Mouse (Mus musculus) right cerebral cortex, adult 2 months (tissue): Measurements from ENCODE around the gene Mpp3.
A peak's percentile ranks its signal among the peaks of the same experiment; 100 is the strongest.

Source experiments
- DNase-seq, 2 experiments: peaks; one replicate each; pipeline ENCODE4 v3.0.0; 2021 to 2022; ENCODE audit warnings: low spot score in 2 of 2

The Mpp3 gene

DNA sequence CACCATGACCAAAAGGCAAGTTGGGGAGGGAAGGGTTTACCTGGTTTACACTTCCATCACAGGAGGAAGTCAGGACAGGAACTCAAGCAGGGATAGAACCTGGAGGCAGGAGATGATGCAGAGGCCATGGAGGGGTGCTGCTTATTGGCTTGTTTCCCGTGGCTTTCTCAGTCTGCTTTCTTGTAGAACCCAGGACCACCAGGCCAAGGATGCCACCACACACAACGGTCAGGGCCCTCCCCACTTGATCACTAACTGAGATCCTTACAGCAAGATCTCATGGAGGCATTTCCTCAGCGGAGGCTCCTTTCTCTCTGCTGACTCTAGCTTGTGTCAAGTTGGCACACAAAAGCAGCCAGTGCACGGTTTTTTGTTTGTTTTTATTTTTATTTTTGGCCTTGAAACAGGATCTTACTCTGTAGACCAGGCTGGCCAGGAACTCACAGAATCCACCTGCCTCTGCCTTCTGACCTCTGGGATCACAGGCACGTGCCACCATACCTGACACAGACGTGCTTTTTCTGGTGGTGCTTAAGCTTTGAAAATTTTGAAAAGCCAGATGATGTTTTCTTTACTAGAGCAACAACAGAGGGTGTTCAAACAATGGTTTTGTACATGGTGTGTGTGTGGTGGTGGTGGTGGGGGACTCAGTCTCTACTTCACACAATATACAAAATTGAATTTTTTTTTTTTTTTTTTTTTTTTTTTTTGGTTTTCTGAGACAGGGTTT is at the start of gene Mpp3:
Gene Mpp3, minus strand, starts transcription at position 375 of the 730 bp plus-strand sequence.
- DNase-seq = no peak

DNA sequence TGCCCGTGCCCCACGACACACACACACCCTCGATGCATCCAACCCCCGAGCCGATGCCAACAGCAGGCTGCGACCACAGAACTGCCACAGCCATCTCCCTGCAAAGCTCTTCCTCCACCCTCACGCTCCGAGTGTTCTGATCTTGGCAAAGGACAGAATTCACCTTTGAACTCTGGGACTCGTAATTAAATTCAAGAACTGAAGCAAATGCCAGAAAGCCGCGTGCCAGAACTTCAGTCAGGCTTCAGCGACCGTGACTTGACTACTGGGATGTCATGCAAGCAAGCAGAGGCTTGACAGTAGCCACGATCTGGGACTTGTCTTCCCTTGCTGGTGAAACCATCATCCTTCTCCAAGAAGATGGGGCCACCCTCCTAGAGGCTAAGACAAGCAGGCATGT is 45.5 kb upstream of the Mpp3 start:
- no peak for DNase-seq

GRCm38 (mm10) chr11:102072729-102073128 is 44.5 kb upstream of the Mpp3 start:
- no peak for DNase-seq

DNA sequence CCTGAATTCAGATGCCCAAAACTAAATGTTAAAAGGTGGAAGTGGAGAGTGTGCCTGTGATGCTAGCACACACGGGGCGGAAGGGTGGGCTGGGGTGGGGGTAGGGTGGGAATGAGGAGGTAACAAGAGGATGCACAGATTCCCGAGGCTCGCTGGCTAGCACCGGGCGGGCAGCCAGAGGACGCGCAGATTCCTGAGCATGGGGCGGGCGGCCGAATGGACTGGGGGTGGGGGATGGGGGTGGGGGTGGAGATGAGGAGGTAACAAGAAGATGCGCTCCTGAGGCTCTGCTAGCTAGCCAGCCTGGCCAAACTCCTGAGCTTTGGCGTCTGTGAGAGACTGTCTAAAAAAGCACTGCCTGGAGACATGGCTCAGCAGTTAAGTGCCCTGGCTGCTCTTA is 42.2 kb upstream of the Mpp3 start:
- no peak for DNase-seq

DNA sequence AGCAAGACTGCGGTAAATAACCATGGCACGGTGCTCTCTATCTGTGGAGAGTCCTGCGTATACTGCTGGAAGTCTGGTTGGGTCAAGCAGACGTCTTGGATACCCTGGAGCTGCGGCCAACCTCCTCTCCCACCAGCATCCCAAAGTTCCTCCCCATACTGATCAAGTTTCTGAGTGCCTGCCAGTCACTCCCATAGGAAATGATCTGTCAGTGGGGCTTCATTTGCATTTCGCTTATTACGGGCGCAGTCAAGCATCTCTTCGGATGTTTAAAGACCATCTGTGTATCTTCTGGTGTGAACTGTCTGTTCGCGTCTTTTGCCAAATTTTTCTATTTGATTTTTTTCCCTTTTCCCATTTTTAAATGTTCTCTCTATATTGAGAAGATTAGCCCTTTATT is 41.4 kb upstream of the Mpp3 start:
- DNase-seq = no peak

DNA sequence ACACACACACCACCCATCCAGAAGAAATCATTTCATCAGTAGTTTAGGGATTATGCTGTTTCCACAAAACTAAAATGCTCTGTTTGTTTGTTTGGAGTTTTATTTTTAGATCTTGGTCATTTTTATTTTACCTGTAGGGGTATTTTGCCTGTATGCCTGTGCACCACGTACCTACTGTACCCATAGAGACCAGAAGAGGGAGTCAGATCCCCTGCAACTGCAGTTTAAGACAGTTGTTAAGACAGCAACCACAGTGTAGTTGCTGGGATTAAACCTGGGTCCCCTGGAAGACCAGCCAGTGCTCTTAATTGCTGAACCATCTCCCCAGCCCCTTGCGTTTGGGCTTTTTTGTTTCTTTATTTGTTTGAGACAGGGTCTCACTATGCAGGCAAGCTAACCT is 40.7 kb upstream of the Mpp3 start:
- DNase-seq = no peak

GRCm38 (mm10) chr11:102063076-102063475 is 34.8 kb upstream of the Mpp3 start:
- DNase-seq = no peak

GRCm38 (mm10) chr11:102061941-102062473 is 33.7 kb upstream of the Mpp3 start:
- no peak for DNase-seq

- DNase-seq = peak; percentile 85
Observed at GRCm38 (mm10) chr11:102061236-102061940, 33.1 kb upstream of the Mpp3 start.

- peak; percentile 43 to 58 for DNase-seq
Observed at GRCm38 (mm10) chr11:102053847-102054246, 25.6 kb upstream of the Mpp3 start.

DNA sequence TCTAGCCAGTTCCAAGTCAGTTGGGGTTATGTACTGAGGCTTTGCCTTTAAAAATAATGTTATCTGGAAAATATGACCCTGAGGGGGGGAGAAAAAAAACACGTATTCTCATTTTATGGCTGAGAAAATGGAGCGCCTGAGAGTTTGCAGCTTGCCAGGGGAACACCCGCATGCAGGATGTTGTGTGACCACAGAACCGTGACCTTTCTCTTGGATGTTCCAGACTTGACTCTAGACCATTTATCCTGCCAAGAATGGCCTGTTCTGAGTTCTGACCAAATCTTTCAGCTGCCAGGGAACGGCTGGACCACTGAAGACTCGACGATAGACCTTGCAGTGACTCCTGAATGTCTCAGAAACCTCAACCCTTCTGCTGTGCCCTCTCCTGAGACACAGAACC is 24.9 kb upstream of the Mpp3 start:
- no peak for DNase-seq

DNA sequence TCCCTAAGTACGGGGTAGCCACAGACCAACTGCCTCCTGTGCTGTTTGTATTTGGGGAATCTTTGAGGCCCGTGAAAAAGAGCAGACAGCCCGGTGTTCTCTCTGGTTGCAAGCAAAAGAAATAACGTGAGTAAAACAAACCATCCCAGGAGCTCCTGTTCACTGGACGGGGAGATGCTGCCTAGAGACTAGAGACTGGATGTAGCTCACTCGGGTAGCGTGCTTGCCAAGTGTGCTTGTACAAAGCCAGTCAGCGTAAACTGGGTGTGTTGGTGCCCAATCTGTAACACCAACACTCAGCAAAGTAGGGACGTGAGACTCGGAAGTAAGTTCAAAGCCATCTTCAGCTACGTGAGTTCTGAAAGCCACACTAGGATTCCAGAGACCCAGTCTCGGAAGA is 24.4 kb upstream of the Mpp3 start:
- no peak for DNase-seq

DNA sequence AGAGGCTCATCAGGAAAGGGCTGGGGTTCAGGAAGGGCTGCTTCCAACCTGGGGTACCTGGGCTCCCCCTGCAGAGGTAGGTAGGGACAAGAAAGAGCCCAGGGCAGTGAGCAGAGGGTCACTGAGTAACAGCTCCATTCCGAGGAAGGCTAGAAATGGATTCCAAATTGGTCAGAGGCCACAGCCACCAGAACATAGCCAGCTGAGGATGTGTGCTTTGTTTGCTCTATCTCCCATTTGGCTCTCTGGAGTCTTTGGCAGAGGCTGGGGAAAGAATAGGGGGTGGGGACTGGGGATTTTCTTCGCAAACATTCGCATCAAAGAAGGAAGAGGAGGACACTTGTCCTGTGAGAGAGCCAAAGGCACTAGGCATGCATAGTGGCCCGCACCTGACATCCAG is 23.7 kb upstream of the Mpp3 start:
- DNase-seq = no peak

- DNase-seq = no peak
Observed at GRCm38 (mm10) chr11:102051541-102051940, 23.3 kb upstream of the Mpp3 start.

DNA sequence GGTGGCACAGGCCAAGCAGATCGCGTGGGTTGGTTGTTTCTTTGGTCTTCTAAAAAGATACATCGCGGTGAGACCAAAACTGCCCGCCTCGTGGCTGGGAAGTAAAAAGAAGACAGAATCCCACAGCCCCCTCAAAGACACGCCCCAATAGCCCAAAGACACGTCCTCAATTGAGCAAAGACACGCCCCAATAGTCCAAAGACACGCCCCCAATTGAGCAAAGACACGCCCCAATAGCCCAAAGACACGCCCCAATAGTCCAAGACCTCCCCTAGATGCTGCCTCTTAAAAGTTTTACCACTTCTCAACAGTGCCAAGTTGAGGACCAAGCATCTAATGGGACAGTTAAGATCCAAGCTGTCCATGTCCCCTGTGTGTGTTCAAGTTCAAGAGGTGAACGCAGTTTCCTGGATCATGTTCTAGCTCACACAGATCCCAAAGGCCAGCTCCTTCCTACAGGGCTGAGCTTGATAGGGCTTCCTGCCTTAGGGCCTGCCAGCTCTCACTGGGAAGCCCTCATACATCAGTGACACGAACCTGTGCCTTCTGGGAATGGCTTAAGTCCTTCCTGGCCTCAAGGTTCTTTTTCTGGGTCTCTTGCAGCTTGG is 21.7 kb upstream of the Mpp3 start:
- no peak for DNase-seq

DNA sequence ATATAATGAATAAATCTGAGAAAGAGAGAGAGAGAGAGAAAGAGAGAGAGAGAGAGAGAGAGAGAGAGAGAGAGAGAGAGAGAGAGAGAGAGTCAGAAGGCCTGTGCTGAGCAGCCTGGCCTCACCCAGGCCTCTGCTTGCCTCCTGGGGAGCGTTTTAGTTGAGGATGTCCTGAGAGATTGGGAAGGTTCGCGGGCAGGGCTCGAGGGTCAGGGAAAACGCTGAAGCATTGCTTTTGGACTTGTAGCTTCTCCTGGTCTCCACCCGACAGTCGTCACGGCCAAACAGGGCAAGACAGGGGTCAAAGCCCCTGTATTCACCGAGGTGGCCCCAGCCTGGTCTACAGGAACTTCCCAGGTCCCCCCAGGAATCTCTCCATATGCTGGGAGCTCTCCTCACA is 18.3 kb upstream of the Mpp3 start:
- no peak for DNase-seq

DNA sequence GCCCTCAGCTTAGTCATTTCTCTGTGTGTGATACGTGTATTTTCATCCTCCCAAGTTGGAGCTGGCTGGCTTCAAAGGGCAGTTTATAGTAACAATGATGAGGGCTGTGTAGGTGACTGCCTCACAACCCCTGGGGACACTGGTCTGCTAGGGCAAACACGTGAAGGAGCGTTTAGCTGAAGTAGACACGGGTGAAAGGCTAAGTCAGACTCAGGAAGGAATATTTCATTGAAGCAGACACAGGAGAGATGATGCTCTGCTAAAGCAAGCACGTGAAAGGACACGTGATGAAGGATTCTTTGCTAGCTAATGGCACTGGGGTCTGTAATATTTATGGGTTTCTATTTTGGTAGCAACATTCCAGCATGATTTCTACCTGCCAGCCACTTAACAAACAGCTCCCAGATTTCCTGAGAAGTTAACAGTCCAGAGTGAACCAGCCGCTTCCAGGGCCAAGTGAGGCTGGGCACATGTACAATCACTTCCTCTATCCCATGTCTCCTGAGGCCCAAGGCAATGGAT is 16.5 kb upstream of the Mpp3 start:
- no peak for DNase-seq

DNA sequence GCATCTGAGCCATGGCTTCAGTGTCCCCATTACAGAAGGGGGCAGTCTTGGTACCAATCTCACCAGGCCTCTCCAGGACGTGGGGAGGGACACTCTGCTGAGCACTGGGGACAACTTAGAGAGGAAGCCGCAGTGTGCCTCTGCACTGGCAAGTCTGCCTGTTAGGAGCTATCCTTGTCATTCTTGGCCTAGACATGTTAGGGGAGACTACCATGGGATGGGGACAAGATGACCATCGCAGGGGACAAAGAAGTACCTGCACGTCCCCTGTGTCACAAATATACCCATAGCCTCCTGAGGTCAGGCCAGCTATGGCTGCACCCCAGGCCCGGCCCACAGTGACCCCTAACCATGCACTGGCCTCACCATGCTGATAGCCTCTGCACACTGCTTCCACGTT is 15.1 kb upstream of the Mpp3 start:
- no peak for DNase-seq

GRCm38 (mm10) chr11:102042971-102043370 is 14.7 kb upstream of the Mpp3 start:
- no peak for DNase-seq

- no peak for DNase-seq
Observed at GRCm38 (mm10) chr11:102041350-102041949, 13.2 kb upstream of the Mpp3 start, which contains the start of gene Cd300lg. Cd300lg (plus strand) TSS chr11:102041509.

DNA sequence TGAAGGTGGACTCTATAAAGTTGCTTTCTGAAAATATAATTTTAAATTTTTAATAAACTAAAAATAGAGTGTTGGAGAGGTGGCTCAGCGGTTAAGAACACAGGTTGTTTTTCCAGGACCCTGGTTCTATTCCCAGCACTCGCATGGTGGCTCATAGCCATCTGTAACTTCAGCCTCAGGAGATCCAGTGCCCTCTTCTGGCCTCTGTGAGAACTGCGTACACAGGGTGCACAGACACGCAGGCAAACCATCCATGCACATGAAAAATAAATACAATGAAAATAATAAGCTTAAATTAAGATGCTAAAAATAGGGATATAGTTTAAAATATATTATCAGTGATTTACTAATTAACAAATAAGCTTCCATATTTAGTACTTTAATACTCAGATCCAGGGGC is 12.4 kb upstream of the Mpp3 start:
- no peak for DNase-seq

DNA sequence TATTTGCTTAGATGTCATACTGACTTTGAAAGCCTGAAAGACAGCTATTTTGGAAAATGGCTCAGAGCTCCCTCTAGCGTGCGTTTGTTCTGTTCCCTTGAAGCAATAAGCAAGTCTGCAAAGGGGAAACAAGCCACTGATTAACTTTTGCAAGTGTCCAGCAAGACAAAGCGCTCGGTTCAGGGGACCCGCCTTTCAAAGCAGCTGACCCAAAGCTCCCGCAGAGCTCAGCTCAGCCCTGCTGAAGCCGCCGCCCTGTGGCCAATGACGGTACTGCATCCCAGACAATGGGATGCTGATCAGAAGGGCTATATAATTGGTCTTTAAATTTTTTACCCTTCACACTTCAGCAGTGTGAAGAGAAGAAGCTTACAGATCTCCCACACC is 11.9 kb upstream of the Mpp3 start:
- peak; percentile 70 to 77 for DNase-seq
